Mouse (Mus musculus): ENCODE data around the gene Gm14393.
"Not testable (repeated sequence)": the region's sequence is repeated elsewhere in the genome, so short reads cannot be mapped to it uniquely, and the experiment has no call there.

Gm14393 gene

DNA sequence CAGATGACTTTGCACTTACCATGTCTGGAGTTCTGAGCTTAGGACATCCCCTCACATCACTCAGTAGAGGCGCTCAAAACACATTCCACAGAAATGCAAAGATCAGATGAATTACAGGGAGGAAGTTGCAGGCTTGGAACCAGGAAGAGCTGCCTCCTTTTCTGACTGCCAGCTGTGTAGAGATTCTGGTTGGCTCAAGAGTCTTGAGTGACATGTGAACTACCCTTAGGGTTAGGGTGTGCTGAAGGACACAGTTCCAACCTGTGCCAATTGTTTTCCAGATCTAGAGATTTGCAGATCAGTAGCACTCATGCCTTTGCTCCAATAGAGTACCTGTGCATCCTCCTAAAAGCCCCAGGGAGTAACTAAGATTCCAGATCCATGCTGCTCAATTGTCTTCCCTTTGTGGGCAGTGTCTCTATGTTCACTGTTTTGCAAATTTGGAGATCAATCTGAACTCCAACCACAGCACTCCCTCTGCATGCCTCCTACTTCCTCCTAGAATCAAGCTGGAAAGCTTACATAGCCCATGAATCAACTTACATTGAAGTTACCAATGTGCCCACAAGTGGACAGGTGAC, at the start of gene Gm14393:
Gene Gm14393, minus strand, starts transcription at position 101 of the 581 bp plus-strand sequence.
- DNase-seq: not testable (repeated sequence)

DNA sequence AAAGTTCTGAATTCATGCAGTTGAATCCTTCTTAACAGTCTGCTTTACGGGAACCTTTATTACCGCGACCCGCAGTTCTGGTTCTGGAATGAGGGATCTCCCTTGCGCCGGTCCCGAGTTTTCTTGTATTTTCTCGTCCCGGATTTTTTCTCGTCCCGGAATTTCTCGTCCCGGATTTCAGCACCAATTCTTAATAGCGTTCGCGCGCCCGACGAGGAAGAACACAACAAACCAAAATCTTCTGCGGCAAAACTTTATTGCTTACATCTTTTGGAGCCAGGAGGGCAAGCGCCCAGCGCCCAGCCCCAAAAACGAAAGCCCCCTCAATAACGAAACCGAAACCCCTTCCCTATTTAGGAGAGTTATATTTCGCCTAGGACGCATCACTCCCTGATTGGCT, 23.3 kb downstream of the Gm14393 start:
- DNase-seq: not testable (repeated sequence)
